Mouse (Mus musculus) thymus, adult 2 months (tissue): ENCODE results near the gene Golph3. TPM values are rescaled to one million over a fixed set of nuclear protein-coding genes. Genes with fewer than 3 reads are reported as not detected.

Experiments
- DNase-seq: peaks from one replicate; pipeline ENCODE4 v3.0.0; 2021
- H3K27ac ChIP-seq: fragments of 200-500 bp; 2 replicates; pipeline ENCODE4 v1.5.1; 2012; ENCODE audit warnings: low read length, control low read depth; ENCODE audit not compliant: control insufficient read depth, insufficient read depth
- H3K27me3 ChIP-seq: fragments of 200-500 bp; 2 replicates; pipeline ENCODE4 v1.6.1; 2012; ENCODE audit warnings: mild to moderate bottlenecking, low read length, moderate library complexity, mixed read lengths; ENCODE audit not compliant: control insufficient read depth, insufficient read depth
- H3K36me3 ChIP-seq: fragments of 200-500 bp; 2 replicates; pipeline ENCODE4 v1.6.1; 2012; ENCODE audit warnings: mild to moderate bottlenecking, low read length, moderate library complexity; ENCODE audit not compliant: control insufficient read depth, insufficient read depth
- H3K4me1 ChIP-seq: fragments of 200-500 bp; replicated peaks from 2 replicates; pipeline ENCODE4 v1.6.1; 2012; ENCODE audit warnings: low read length; ENCODE audit not compliant: control insufficient read depth, insufficient read depth
- H3K4me3 ChIP-seq: fragments of 200-500 bp; 2 replicates; pipeline ENCODE4 v1.5.1; 2012; ENCODE audit warnings: mild to moderate bottlenecking, low read length, control low read depth, moderate library complexity; ENCODE audit not compliant: control insufficient read depth, insufficient read depth
- CTCF ChIP-seq: fragments of 200-500 bp; IDR thresholded peaks from 2 replicates; pipeline ENCODE4 v1.5.1; 2012; ENCODE audit warnings: mild to moderate bottlenecking, control low read depth, low read length, moderate library complexity, borderline replicate concordance; ENCODE audit not compliant: control insufficient read depth, poor library complexity, insufficient read depth; ENCODE audit errors: extremely low read depth
- POLR2A ChIP-seq: fragments of 200-500 bp; IDR thresholded peaks from 2 replicates; pipeline ENCODE4 v1.6.1; 2012; ENCODE audit warnings: mild to moderate bottlenecking, low read length, control low read depth, moderate library complexity; ENCODE audit not compliant: control insufficient read depth, poor library complexity, insufficient read depth; ENCODE audit errors: extremely low read depth
- WGBS: fragments of 180-500 bp; shearing (Covaris S2); methylation state at CpG from one replicate; pipeline ENCODE4 v1.1.7; 2018; 5-methylcytosine and 5-hydroxymethylcytosine counted together
- polyA plus RNA-seq: library from polyadenylated mRNA; depleted of rRNA; stranded (reverse); fragments of >200 nt; gene quantifications from 2 replicates; pipeline ENCODE4 v1.2.3, GENCODE M21; 2012

The Golph3 gene
- polyA plus RNA-seq, 1 experiment = 95.5 TPM

DNA sequence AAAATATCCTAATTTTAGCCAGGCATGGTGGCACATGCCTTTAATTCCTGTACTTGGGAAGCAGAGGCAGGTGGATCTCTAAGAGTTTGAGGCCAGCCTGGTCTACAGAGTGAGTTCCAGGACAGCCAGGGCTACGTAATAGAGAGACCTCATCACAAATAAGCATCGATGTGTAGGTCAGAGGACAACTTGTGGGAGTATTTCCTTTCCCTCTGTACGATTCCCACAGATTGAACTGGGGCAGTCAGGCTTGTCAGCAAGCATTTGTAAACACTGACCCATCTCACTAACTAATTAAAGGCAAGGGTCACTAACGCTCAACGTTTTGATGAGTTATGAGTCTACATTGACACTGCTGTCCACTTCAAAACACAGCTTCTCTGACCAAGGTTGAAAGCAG is 6.7 kb upstream of the Golph3 start:
- no peak for DNase-seq

DNA sequence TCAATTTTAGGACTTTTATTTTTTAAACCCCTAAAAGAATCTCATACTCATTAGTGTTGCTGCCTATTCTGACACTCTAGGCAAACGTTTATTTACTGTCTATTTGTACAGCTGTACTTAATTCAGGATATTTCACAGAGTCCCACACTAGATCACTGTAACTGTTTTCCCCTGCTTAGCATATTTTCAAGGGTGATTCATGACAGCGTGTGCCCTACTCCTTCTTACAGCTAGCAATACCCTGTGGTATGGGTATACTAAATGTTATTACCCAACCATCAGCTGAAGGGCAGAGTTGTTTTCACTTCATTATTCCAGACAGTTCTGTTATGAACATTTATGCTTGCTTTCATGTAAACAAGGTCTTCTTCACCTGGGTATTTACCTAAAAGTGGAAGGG is 5.3 kb upstream of the Golph3 start:
- H3K4me3 ChIP-seq = no peak overlapping the region
- WGBS = 86% methylated on average over 2 of the region's 2 CpGs
- DNase-seq = no peak
- no peaks in the 10 kb centered on the region for H3K4me1 ChIP-seq
- H3K36me3 ChIP-seq = no peaks in the 10 kb centered on the region
- no peak for TF ChIP-seq CTCF
- no peak for TF ChIP-seq POLR2A
- no peak overlapping the region for H3K27ac ChIP-seq
- peaks cover 2% of the 10 kb centered on the region; the same call in 1 of the 2 replicates for H3K27me3 ChIP-seq

More for the DNA sequence above, 6.7 kb upstream of the Golph3 start:
- 93% methylated on average over 5 of the region's 5 CpGs for whole genome bisulfite sequencing
- Histone ChIP-seq H3K27me3 (no peaks in the 10 kb centered on the region), H3K36me3 (no peaks in the 10 kb centered on the region), H3K27ac (no peak overlapping the region), H3K4me1 (no peaks in the 10 kb centered on the region), H3K4me3 (no peak overlapping the region)
- TF ChIP-seq POLR2A (no peak), CTCF (no peak)

- H3K27me3 ChIP-seq = peaks cover 2% of the 10 kb centered on the region; the same call in 1 of the 2 replicates
- H3K27ac ChIP-seq = no peak overlapping the region
- TF ChIP-seq POLR2A = no peak
- H3K4me3 ChIP-seq = no peak overlapping the region
- H3K4me1 ChIP-seq = no peaks in the 10 kb centered on the region
- DNase-seq = no peak
- H3K36me3 ChIP-seq = no peaks in the 10 kb centered on the region
- 86% methylated on average over 5 of the region's 5 CpGs for WGBS
Observed at GRCm38 (mm10) chr15:12317290-12317689, 4.0 kb upstream of the Golph3 start.

GRCm38 (mm10) chr15:12318451-12318850 is 2.8 kb upstream of the Golph3 start:
- TF ChIP-seq POLR2A (no peak), CTCF (no peak)

GRCm38 (mm10) chr15:12319889-12320288 is 1.4 kb upstream of the Golph3 start:
- no peak for TF ChIP-seq CTCF
- no peak for TF ChIP-seq POLR2A
- no peak for DNase-seq
- Histone ChIP-seq H3K36me3 (no peaks in the 10 kb centered on the region), H3K4me1 (peaks cover 2% of the 10 kb centered on the region; the same call in 1 of the 2 replicates), H3K27ac (no peak overlapping the region), H3K4me3 (no peak overlapping the region), H3K27me3 (peaks cover 2% of the 10 kb centered on the region; the same call in 1 of the 2 replicates)
- 62% methylated on average over 5 of the region's 5 CpGs for WGBS

More at GRCm38 (mm10) chr15:12318451-12318850, 2.8 kb upstream of the Golph3 start:
- DNase-seq = no peak
- no peak overlapping the region for H3K4me3 ChIP-seq
- no peaks in the 10 kb centered on the region for H3K36me3 ChIP-seq
- 89% methylated on average over 8 of the region's 8 CpGs for WGBS
- H3K27me3 ChIP-seq = peaks cover 2% of the 10 kb centered on the region; the same call in 1 of the 2 replicates
- H3K4me1 ChIP-seq = no peaks in the 10 kb centered on the region
- H3K27ac ChIP-seq = no peak overlapping the region

DNA sequence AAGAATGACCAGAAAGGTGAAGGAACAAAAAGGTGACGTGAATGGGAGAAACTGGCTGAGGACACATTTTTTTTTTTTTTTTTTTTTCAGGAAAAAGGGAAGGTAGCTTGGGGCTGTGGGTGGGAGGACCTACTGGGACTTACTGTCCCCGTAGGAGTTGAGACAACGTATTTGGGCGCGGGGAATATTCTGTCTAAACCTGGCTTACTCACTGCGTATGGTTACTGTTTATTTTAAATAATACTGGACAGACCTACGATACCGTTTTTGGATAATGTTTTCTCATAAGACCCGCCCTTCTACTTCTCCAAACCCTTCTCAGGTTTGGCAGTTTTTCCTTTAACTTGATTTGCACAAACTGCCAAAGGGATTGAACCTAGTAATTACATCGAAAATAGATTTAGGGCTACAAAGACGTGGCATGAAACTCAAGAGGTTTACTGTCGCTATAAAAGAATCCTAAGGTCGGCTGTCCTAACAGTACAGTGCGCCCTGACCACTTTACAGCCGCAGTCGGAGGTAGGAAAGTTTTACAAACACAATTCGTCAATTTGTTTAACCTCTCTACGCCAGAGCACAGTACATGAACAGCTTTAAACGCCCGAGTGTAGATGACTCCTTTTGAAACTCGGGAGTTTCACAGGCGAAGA is 684 bp upstream of the Golph3 start:
- TF ChIP-seq POLR2A (no peak), CTCF (no peak)
- WGBS = 5% methylated on average over 22 of the region's 22 CpGs
- H3K27ac ChIP-seq = no peak overlapping the region
- H3K27me3 ChIP-seq = peaks cover 2% of the 10 kb centered on the region; the same call in 1 of the 2 replicates
- H3K36me3 ChIP-seq = no peaks in the 10 kb centered on the region
- H3K4me1 ChIP-seq = peaks cover 2% of the 10 kb centered on the region
- no peak for DNase-seq
- H3K4me3 ChIP-seq = peak overlapping the region; percentile 83
